Mouse (Mus musculus) ES-E14 (cell line): ENCODE data around the gene Kif1b.

ENCODE experiments used
- CHD2 ChIP-seq: IDR thresholded peaks from 2 replicates; pipeline ENCODE4 v1.6.1; 2014; ENCODE audit warnings: mild to moderate bottlenecking, low read depth, low read length, inconsistent platforms
- HCFC1 ChIP-seq: IDR thresholded peaks from 2 replicates; pipeline ENCODE4 v1.6.1; 2012; ENCODE audit warnings: low read length, inconsistent platforms, borderline replicate concordance; ENCODE audit not compliant: insufficient read depth
- MAFK ChIP-seq: IDR thresholded peaks from 2 replicates; pipeline ENCODE4 v1.6.1; 2014; ENCODE audit warnings: mild to moderate bottlenecking, low read depth, low read length, inconsistent platforms; ENCODE audit not compliant: insufficient read depth
- ZC3H11A ChIP-seq: IDR thresholded peaks from 2 replicates; pipeline ENCODE4 v1.6.1; 2012; ENCODE audit warnings: low read depth, mild to moderate bottlenecking, inconsistent platforms, low read length, borderline replicate concordance
- ZNF384 ChIP-seq: IDR thresholded peaks from 2 replicates; pipeline ENCODE4 v1.6.1; 2012; ENCODE audit warnings: low read depth, low read length, inconsistent platforms

GRCm38 (mm10) chr4:149264895-149265294 lies 42.6 kb downstream of the Kif1b start:
- no peak for TF ChIP-seq ZNF384
- TF ChIP-seq HCFC1 = no peak
- TF ChIP-seq ZC3H11A = no peak
- TF ChIP-seq MAFK = no peak
- no peak for TF ChIP-seq CHD2
